Mouse (Mus musculus) liver, embryonic 14.5 days (tissue): ENCODE data around the gene Dhrs2. TPM values are rescaled to one million over a fixed set of nuclear protein-coding genes. Genes with fewer than 3 reads are reported as not detected.

Source experiments
- ATAC-seq: fragments of 200-750 bp; cut with Nextera tagmentation; 2 replicates; pipeline ENCODE4 v1.8.0; 2017; ENCODE audit warnings: moderate number of reproducible peaks, mild to moderate bottlenecking, moderate library complexity; ENCODE audit not compliant: insufficient read depth
- DNase-seq, 3 experiments: peaks; one replicate each; pipeline ENCODE4 v3.0.0-alpha.2; 2012 to 2013; ENCODE audit warnings: low read depth in 3 of 3, low spot score in 3 of 3
- H3K27ac ChIP-seq: fragments of 300-500 bp; sonication (generic); 2 replicates; pipeline ENCODE4 v1.5.1; 2014; ENCODE audit warnings: moderate library complexity, mild to moderate bottlenecking, control low read depth, inconsistent platforms
- H3K27me3 ChIP-seq: fragments of 300-500 bp; sonication (generic); 2 replicates; pipeline ENCODE4 v1.6.1; 2014; ENCODE audit warnings: mild to moderate bottlenecking, low read length, moderate library complexity; ENCODE audit not compliant: control insufficient read depth, insufficient read depth
- H3K36me3 ChIP-seq: fragments of 300-500 bp; sonication (generic); replicated peaks from 2 replicates; pipeline ENCODE4 v1.6.1; 2014; ENCODE audit warnings: low read depth; ENCODE audit not compliant: control insufficient read depth, insufficient read depth
- H3K4me1 ChIP-seq, 2 experiments: fragments of 200-500 bp in 1 of 2; fragments of 300-500 bp in 1 of 2; sonication (generic) in 1 of 2; replicated peaks; 2 replicates each; pipeline ENCODE4 v1.6.1; 2012 to 2014; ENCODE audit warnings: antibody characterized with exemption in 1 of 2, inconsistent platforms in 1 of 2, low read length in 1 of 2; ENCODE audit not compliant: control insufficient read depth in 2 of 2, insufficient read depth in 2 of 2
- H3K4me2 ChIP-seq: fragments of 300-500 bp; sonication (generic); 2 replicates; pipeline ENCODE4 v1.6.1; 2014; ENCODE audit warnings: low read depth, mild to moderate bottlenecking, control low read depth, moderate library complexity
- H3K4me3 ChIP-seq, 2 experiments: fragments of 200-500 bp in 1 of 2; fragments of 300-500 bp in 1 of 2; sonication (generic) in 1 of 2; 2 replicates each; pipeline ENCODE4 v1.5.1; 2012 to 2014; ENCODE audit warnings: low read depth in 2 of 2, low read length in 2 of 2, mild to moderate bottlenecking in 2 of 2, control low read depth in 1 of 2, inconsistent platforms in 1 of 2, moderate library complexity in 1 of 2; ENCODE audit not compliant: insufficient read depth in 1 of 2
- H3K9ac ChIP-seq: fragments of 300-500 bp; sonication (generic); replicated peaks from 2 replicates; pipeline ENCODE4 v1.6.1; 2014; ENCODE audit warnings: mild to moderate bottlenecking, control low read depth, moderate library complexity
- H3K9me3 ChIP-seq: fragments of 300-500 bp; sonication (generic); 2 replicates; pipeline ENCODE4 v1.6.1; 2016; ENCODE audit warnings: low read length, mixed read lengths; ENCODE audit not compliant: control insufficient read depth
- CTCF ChIP-seq: IDR thresholded peaks from 2 replicates; pipeline ENCODE4 v1.5.1; 2016; ENCODE audit warnings: antibody characterized with exemption, low read depth, control low read depth
- EP300 ChIP-seq: IDR thresholded peaks from 2 replicates; pipeline ENCODE4 v1.6.1; 2016; ENCODE audit warnings: antibody characterized with exemption, low read depth
- whole genome bisulfite sequencing: fragments of 180-500 bp; shearing (Covaris S2); extraction: QIAGEN DNeasy Blood & Tissue Kit; methylation state at CpG from one replicate; pipeline ENCODE4 v1.1.7; 2014; ENCODE audit not compliant: insufficient replicate concordance; 5-methylcytosine and 5-hydroxymethylcytosine counted together
- polyA plus RNA-seq, 2 experiments: library from polyadenylated mRNA; depleted of rRNA in 1 of 2; stranded (reverse) in 1 of 2; unstranded in 1 of 2; fragments of >200 nt; fragmentation: Nextera tagmentation in 1 of 2; extraction: Ambion mirVana in 1 of 2; gene quantifications; 2 replicates each; pipeline versions ENCODE4 v1.2.1 to v1.2.3; 2012 to 2014

The Dhrs2 gene
- polyA plus RNA-seq, 2 experiments = 0.06 TPM; not detected in 1

DNA sequence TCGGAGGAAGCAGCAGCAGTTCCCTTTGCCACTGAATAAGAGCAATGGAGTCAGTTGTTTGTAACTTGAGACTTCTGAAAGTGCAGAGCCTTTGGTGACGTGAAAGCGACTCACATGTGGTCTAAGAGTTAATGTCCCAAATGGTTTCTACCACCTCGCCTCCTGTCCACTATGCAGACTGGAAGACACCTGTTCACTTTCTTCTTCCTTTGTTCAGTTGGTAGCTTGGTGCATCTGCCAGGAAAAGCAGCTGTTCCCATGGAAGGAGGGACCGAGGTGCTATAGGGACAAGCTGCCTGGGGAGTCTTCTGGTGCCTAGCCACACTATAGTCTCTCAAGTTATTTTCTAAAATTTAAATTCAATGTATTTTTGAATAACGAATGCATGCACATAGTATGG, 27.0 kb upstream of the Dhrs2 start:
- Histone ChIP-seq H3K9me3 (no peaks in the 10 kb centered on the region), H3K4me1 (0 out of 4 replicates have a peak, but pooled peaks cover 0 to 4% of the 10 kb centered on the region in 2 experiments), H3K4me3 (no peak overlapping the region), H3K9ac (no peak overlapping the region), H3K4me2 (no peak overlapping the region), H3K27ac (no peak overlapping the region), H3K27me3 (no peaks in the 10 kb centered on the region), H3K36me3 (no peaks in the 10 kb centered on the region)
- no peak for DNase-seq
- 45% methylated on average over 6 of the region's 6 CpGs for WGBS
- TF ChIP-seq CTCF (no peak), EP300 (no peak)
- ATAC-seq = no peak

DNA sequence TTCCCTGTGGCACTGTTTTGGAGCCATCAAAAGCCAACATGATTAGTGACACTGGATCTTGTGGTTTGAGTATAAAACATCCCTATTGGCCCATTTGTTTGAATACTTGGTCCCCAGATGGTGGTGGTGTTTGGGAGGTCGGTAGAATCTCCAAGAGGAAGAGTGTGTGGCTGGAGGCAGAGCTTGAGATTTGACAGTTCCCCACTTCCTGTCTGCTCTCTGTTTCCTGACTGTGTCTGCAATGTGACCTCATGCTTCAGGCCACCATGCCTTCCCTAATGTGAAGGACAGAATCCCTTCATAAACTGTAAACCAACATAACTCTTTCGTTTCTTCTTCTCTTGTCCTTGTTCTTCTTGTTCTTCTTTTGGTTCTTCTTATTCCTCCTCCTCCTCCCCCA, 24.7 kb upstream of the Dhrs2 start:
- ATAC-seq (no peak), DNase-seq (no peak)
- no peak overlapping the region for H3K4me2 ChIP-seq
- H3K27ac ChIP-seq = no peak overlapping the region
- H3K9ac ChIP-seq = no peak overlapping the region
- no peak overlapping the region for H3K4me3 ChIP-seq
- TF ChIP-seq EP300 (no peak), CTCF (no peak)
- H3K36me3 ChIP-seq = no peaks in the 10 kb centered on the region
- H3K9me3 ChIP-seq = no peaks in the 10 kb centered on the region
- 3% methylated on average over 2 of the region's 2 CpGs for WGBS
- H3K27me3 ChIP-seq = no peaks in the 10 kb centered on the region
- 0 out of 4 replicates have a peak, but pooled peaks cover 0 to 4% of the 10 kb centered on the region in 2 experiments for H3K4me1 ChIP-seq

DNA sequence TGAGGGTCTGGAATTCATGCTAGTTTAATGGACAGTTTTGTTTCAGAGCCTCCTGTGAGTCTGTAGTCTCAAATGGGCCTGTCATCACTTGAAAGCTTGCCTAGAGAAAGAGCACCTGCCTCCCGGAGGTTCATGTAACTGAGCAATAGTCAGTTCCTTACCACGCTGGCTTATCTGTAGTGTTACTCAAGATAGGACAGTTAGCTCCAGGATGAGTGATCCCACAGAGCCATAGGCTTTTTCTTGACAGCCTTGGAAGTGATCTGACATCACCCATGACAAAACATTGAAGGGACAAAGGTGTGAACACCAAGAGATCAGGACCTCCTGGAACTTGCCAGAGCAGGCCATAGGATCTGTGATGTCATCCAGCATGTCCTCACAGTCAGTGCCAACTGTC, 23.6 kb upstream of the Dhrs2 start:
- Histone ChIP-seq H3K27me3 (no peaks in the 10 kb centered on the region), H3K36me3 (no peaks in the 10 kb centered on the region), H3K9ac (no peak overlapping the region), H3K4me3 (no peak overlapping the region), H3K4me1 (0 out of 4 replicates have a peak, but pooled peaks cover 0 to 4% of the 10 kb centered on the region in 2 experiments), H3K27ac (no peak overlapping the region), H3K9me3 (no peaks in the 10 kb centered on the region), H3K4me2 (no peak overlapping the region)
- ATAC-seq (no peak), DNase-seq (no peak)
- TF ChIP-seq CTCF (no peak), EP300 (no peak)
- 38% methylated on average over 2 of the region's 2 CpGs for WGBS

- H3K9me3 ChIP-seq = no peaks in the 10 kb centered on the region
- H3K4me2 ChIP-seq = no peak overlapping the region
- no peak overlapping the region for H3K27ac ChIP-seq
- H3K36me3 ChIP-seq = no peaks in the 10 kb centered on the region
- 51% methylated on average over 3 of the region's 3 CpGs for WGBS
- DNase-seq = no peak
- H3K9ac ChIP-seq = no peak overlapping the region
- no peak overlapping the region for H3K4me3 ChIP-seq
- ATAC-seq = no peak
- no peak for TF ChIP-seq CTCF
- no peak for TF ChIP-seq EP300
- no peaks in the 10 kb centered on the region for H3K4me1 ChIP-seq
- no peaks in the 10 kb centered on the region for H3K27me3 ChIP-seq
Observed at GRCm38 (mm10) chr14:55204544-55204943, 17.3 kb upstream of the Dhrs2 start.

GRCm38 (mm10) chr14:55205045-55205750, 16.6 kb upstream of the Dhrs2 start:
- H3K9me3 ChIP-seq = no peaks in the 10 kb centered on the region
- H3K9ac ChIP-seq = no peak overlapping the region
- no peak for DNase-seq
- H3K27me3 ChIP-seq = no peaks in the 10 kb centered on the region
- no peaks in the 10 kb centered on the region for H3K4me1 ChIP-seq
- H3K4me2 ChIP-seq = no peak overlapping the region
- H3K27ac ChIP-seq = no peak overlapping the region
- ATAC-seq = no peak
- 28% methylated on average over 3 of the region's 3 CpGs for WGBS
- H3K4me3 ChIP-seq = no peak overlapping the region
- TF ChIP-seq EP300 (no peak), CTCF (no peak)
- no peaks in the 10 kb centered on the region for H3K36me3 ChIP-seq
